Mouse (Mus musculus) liver, embryonic 18 days (tissue): ENCODE data around the gene Ppp2r1b. TPM values are rescaled to one million over a fixed set of nuclear protein-coding genes. Genes with fewer than 3 reads are reported as not detected.

Experiments used
- polyA plus RNA-seq: library from polyadenylated mRNA; depleted of rRNA; stranded (reverse); fragments of >200 nt; gene quantifications from 2 replicates; pipeline ENCODE4 v1.2.3, GENCODE M21; 2012; rRNA removed

The Ppp2r1b gene
- polyA plus RNA-seq: 14.1 and 14.4 TPM in 2 replicates

DNA sequence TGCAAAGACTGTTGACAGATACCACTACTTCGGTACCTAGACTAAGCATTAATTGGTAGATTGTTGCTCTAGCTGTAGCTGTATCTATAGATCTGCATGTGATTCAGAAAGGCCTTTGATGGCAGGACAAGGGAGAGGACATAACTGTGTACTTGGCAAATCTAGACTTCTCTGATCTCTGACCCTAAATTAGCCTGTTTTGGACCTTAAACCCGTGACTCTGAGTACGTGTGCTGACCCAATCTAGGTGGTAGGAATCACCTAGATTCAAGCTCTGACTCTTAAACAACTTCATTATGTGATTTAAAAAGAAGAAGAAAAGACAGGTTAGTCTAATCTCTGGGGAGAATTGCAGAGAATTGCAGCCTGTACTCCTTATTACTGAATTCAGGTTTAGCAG, at the start of gene Ppp2r1b:
Ppp2r1b (plus strand) TSS at position 221 of the 400 bp plus-strand sequence.

Other genes starting within 250 kb of the Ppp2r1b start
- gene Sdhd, start 241.5 kb upstream of the Ppp2r1b start, polyA plus RNA-seq: 266 and 282 TPM in 2 replicates
- 159 and 160 TPM in 2 replicates for gene Timm8b, start 241.4 kb upstream of the Ppp2r1b start, polyA plus RNA-seq
- gene Pih1d2, start 228.0 kb upstream of the Ppp2r1b start, polyA plus RNA-seq: 0.37 and 0.52 TPM in 2 replicates
- 4.4 and 4.5 TPM in 2 replicates for gene Nkapd1, start 227.8 kb upstream of the Ppp2r1b start, polyA plus RNA-seq
- gene Dlat, start 185.5 kb upstream of the Ppp2r1b start, polyA plus RNA-seq: 15.9 and 18.7 TPM in 2 replicates
- gene Dixdc1, start 105.8 kb upstream of the Ppp2r1b start, polyA plus RNA-seq: 3.8 and 4.7 TPM in 2 replicates
- gene 2310030G06Rik, start 98.8 kb upstream of the Ppp2r1b start, polyA plus RNA-seq: 7.6 and 9.8 TPM in 2 replicates
- gene Cryab, start 94.0 kb upstream of the Ppp2r1b start, polyA plus RNA-seq: 3.7 and 5.2 TPM in 2 replicates
- gene Hspb2, start 92.9 kb upstream of the Ppp2r1b start, polyA plus RNA-seq: 1.3 and 1.4 TPM in 2 replicates
- 3.5 and 3.6 TPM in 2 replicates for gene Fdxacb1, start 77.1 kb upstream of the Ppp2r1b start, polyA plus RNA-seq
- 8.5 TPM in 2 replicates for gene Alg9, start 70.3 kb upstream of the Ppp2r1b start, polyA plus RNA-seq
- gene 1110032A03Rik, start 69.8 kb upstream of the Ppp2r1b start, polyA plus RNA-seq: 22.5 and 25.7 TPM in 2 replicates
- 4.5 and 5.1 TPM in 2 replicates for gene Sik2, start 163.8 kb downstream of the Ppp2r1b start, polyA plus RNA-seq
- gene Btg4, start 215.6 kb downstream of the Ppp2r1b start, polyA plus RNA-seq: not detected in 2 replicates
- 0.60 and 0.75 TPM in 2 replicates for gene Layn, start 231.8 kb downstream of the Ppp2r1b start, polyA plus RNA-seq